Mouse (Mus musculus): ENCODE measurements at regions not wholly inside any gene's neighbourhood (a gene's known extent, or its start where the extent isn't known, plus 50 kb on each side); places are given as distances from the start of the nearest gene placed in this dataset.

DNA sequence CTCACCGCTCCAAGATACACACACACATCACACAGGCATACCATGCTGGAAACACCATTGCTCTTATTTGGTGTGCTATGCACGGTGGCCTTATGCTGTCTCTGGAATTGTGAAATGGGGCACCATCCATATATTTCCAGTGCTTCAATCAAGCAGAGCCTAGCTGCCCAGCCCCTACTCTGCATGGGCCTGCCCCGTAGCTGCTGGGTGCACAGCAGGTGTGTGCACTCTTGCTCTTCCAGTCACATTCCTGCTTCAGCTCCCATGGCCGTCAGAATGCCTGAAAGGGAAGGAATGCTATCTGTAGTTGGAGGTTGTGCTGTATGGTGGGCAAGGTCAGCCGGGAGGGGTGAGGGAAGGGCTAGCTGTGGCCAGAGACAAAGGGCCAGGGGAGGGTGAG is 144.6 kb downstream of the Efnb1 start:
- Histone ChIP-seq H3K9ac (no peak overlapping the region), H3K27me3 (ENCODE audit: insufficient read depth, low read length) (peaks cover 3% of the 10 kb centered on the region; the same call in 1 of the 2 replicates), H3K4me1 (ENCODE audit: insufficient read depth) (no peaks in the 10 kb centered on the region), H3K9me3 (ENCODE audit: low read depth, low read length) (no peaks in the 10 kb centered on the region), H3K4me2 (no peak overlapping the region), H3K36me3 (ENCODE audit: insufficient read depth) (no peaks in the 10 kb centered on the region), H3K27ac (ENCODE audit: low read depth) (no peak overlapping the region), H3K4me3 (ENCODE audit: low read depth, low read length) (no peak overlapping the region)
- 47% methylated on average over 5 of the region's 5 CpGs for WGBS
- ATAC-seq (ENCODE audit: insufficient read depth) = no peak
- no peak for TF ChIP-seq CTCF (IDR thresholded peaks at IDR 0.05; ENCODE audit: low read depth)
- DNase-seq = no peak

DNA sequence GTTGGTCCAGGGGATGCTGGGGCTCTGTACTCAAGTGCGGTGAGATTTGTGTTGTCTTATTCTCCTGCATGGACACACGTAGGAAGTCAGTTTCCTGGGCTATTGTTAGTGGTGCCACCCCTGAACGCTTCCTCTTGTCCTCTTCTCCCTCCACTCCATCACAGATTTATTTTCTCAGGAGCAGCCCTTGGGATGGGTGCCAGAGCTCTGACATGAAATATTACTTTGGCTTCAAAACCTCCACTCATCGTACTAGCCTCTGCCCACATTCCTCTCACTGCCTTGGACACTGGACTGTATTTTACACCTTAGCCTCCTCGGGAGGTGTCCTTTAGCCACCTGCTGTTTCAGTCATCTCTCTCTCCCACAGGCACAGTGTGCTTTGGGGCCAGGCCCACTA is 139.6 kb downstream of the Efnb1 start:
- no peak overlapping the region for H3K9ac ChIP-seq
- peaks cover 3% of the 10 kb centered on the region for H3K27me3 ChIP-seq (ENCODE audit: insufficient read depth, low read length)
- no peaks in the 10 kb centered on the region for H3K9me3 ChIP-seq (ENCODE audit: low read depth, low read length)
- no peak overlapping the region for H3K27ac ChIP-seq (ENCODE audit: low read depth)
- no peaks in the 10 kb centered on the region for H3K36me3 ChIP-seq (ENCODE audit: insufficient read depth)
- no peak overlapping the region for H3K4me3 ChIP-seq (ENCODE audit: low read depth, low read length)
- ATAC-seq (ENCODE audit: insufficient read depth) = no peak
- TF ChIP-seq CTCF (IDR thresholded peaks at IDR 0.05; ENCODE audit: low read depth) = no peak
- WGBS = 58% methylated on average over 5 of the region's 5 CpGs
- DNase-seq = peak; percentile 30
- no peak overlapping the region for H3K4me2 ChIP-seq
- no peaks in the 10 kb centered on the region for H3K4me1 ChIP-seq (ENCODE audit: insufficient read depth)

GRCm38 (mm10) chrX:99271908-99272307 is 136.0 kb downstream of the Efnb1 start:
- Histone ChIP-seq H3K27me3 (ENCODE audit: insufficient read depth, low read length) (no peaks in the 10 kb centered on the region; the same call in 1 of the 2 replicates), H3K4me1 (ENCODE audit: insufficient read depth) (no peaks in the 10 kb centered on the region), H3K4me3 (ENCODE audit: low read depth, low read length) (no peak overlapping the region), H3K36me3 (ENCODE audit: insufficient read depth) (no peaks in the 10 kb centered on the region), H3K27ac (ENCODE audit: low read depth) (no peak overlapping the region), H3K9ac (no peak overlapping the region), H3K9me3 (ENCODE audit: low read depth, low read length) (no peaks in the 10 kb centered on the region), H3K4me2 (no peak overlapping the region)
- no peak for TF ChIP-seq CTCF (IDR thresholded peaks at IDR 0.05; ENCODE audit: low read depth)
- DNase-seq (peak; percentile 21), ATAC-seq (ENCODE audit: insufficient read depth) (no peak)
- 61% methylated on average over 3 of the region's 3 CpGs for WGBS

DNA sequence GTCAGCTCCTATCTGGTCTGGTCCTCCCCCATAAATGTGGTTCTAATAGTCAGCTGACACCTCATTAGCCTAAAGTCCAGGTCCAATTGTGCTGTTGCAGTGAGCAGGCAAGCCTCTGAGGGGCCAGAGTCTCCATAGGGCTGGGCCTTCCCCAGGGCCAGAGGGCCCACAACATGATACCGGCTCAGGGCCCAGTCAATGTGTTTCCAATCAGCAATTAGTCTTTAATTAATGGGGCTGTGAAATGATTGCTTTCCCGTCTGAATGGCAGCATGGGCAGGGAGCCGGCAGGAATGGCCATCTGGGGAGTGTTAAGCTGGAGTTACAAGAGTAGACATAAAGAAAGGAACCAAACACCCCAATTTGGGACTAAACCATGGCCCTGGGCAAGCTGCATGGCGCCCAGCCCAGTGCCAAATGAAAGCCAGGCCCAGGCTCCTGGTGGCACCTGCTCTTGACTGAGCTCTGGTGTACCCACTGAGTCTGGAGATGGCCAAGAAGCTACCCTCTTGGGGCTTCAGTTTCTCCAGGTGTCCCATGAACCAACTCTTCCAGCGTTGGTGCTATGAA is 113.2 kb downstream of the Efnb1 start:
- WGBS = 70% methylated on average over 5 of the region's 5 CpGs
- DNase-seq (no peak), ATAC-seq (ENCODE audit: insufficient read depth) (no peak)
- Histone ChIP-seq H3K27ac (ENCODE audit: low read depth) (no peak overlapping the region), H3K27me3 (ENCODE audit: insufficient read depth, low read length) (no peaks in the 10 kb centered on the region), H3K9ac (no peak overlapping the region), H3K9me3 (ENCODE audit: low read depth, low read length) (no peaks in the 10 kb centered on the region), H3K4me3 (ENCODE audit: low read depth, low read length) (no peak overlapping the region), H3K36me3 (ENCODE audit: insufficient read depth) (no peaks in the 10 kb centered on the region), H3K4me1 (ENCODE audit: insufficient read depth) (no peaks in the 10 kb centered on the region), H3K4me2 (no peak overlapping the region)
- no peak for TF ChIP-seq CTCF (IDR thresholded peaks at IDR 0.05; ENCODE audit: low read depth)

DNA sequence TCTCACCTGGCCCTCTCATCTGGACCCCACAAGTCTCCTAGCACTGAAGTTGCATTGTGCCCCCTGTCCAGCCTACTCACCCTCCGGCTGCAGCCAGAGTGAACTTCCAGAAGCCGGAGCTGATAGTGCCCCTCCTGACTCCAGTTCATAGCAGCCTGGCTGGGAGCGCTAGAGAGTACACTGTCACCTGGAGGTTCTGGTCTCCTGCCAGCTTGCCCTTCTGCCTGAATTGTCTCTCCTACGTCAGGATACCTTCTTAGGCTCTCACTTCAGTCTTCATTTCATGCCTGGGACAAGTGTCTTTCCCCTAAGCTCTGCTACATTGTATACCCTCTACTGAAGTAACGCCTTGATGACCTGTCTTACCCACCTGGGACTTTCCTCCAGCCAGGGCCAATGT is 112.3 kb downstream of the Efnb1 start:
- no peak overlapping the region for H3K4me2 ChIP-seq
- H3K9me3 ChIP-seq (ENCODE audit: low read depth, low read length) = no peaks in the 10 kb centered on the region
- H3K27me3 ChIP-seq (ENCODE audit: insufficient read depth, low read length) = no peaks in the 10 kb centered on the region
- WGBS = 68% methylated on average over 5 of the region's 5 CpGs
- DNase-seq (no peak), ATAC-seq (ENCODE audit: insufficient read depth) (no peak)
- no peaks in the 10 kb centered on the region for H3K36me3 ChIP-seq (ENCODE audit: insufficient read depth)
- no peak overlapping the region for H3K4me3 ChIP-seq (ENCODE audit: low read depth, low read length)
- H3K9ac ChIP-seq = no peak overlapping the region
- TF ChIP-seq CTCF (IDR thresholded peaks at IDR 0.05; ENCODE audit: low read depth) = no peak
- no peaks in the 10 kb centered on the region for H3K4me1 ChIP-seq (ENCODE audit: insufficient read depth)
- no peak overlapping the region for H3K27ac ChIP-seq (ENCODE audit: low read depth)

DNA sequence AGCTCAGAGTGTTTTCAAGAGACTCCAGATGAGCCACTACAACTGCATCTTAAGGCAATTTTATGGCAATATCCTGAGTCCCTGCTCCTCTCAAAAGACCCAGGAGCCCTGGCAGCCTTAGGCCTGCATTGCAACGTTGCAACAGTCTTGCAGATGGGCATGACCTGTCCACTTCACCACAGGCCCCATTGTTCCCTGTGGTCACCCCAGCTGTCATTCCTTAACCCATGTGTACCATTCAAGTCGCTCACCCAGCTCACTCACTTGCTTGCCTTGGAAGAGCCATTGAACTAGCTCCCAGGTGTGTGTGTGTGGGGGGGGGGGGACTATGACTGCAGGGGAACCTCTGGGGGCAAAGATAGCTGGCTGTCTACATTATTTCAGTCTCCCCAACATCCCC is 110.8 kb downstream of the Efnb1 start:
- DNase-seq (no peak), ATAC-seq (ENCODE audit: insufficient read depth) (no peak)
- Histone ChIP-seq H3K4me1 (ENCODE audit: insufficient read depth) (no peaks in the 10 kb centered on the region), H3K9me3 (ENCODE audit: low read depth, low read length) (no peaks in the 10 kb centered on the region), H3K27me3 (ENCODE audit: insufficient read depth, low read length) (no peaks in the 10 kb centered on the region), H3K36me3 (ENCODE audit: insufficient read depth) (no peaks in the 10 kb centered on the region), H3K9ac (no peak overlapping the region), H3K4me2 (no peak overlapping the region), H3K27ac (ENCODE audit: low read depth) (no peak overlapping the region), H3K4me3 (ENCODE audit: low read depth, low read length) (no peak overlapping the region)
- TF ChIP-seq CTCF (IDR thresholded peaks at IDR 0.05; ENCODE audit: low read depth) = no peak
- 55% methylated on average over 2 of the region's 2 CpGs for WGBS

GRCm38 (mm10) chrX:99246051-99246450 is 110.1 kb downstream of the Efnb1 start:
- Histone ChIP-seq H3K4me2 (no peak overlapping the region), H3K36me3 (ENCODE audit: insufficient read depth) (no peaks in the 10 kb centered on the region), H3K9me3 (ENCODE audit: low read depth, low read length) (no peaks in the 10 kb centered on the region), H3K9ac (no peak overlapping the region), H3K27ac (ENCODE audit: low read depth) (no peak overlapping the region), H3K4me3 (ENCODE audit: low read depth, low read length) (no peak overlapping the region), H3K4me1 (ENCODE audit: insufficient read depth) (no peaks in the 10 kb centered on the region), H3K27me3 (ENCODE audit: insufficient read depth, low read length) (no peaks in the 10 kb centered on the region)
- WGBS = 84% methylated on average over 8 of the region's 8 CpGs
- ATAC-seq (ENCODE audit: insufficient read depth) (no peak), DNase-seq (no peak)
- no peak for TF ChIP-seq CTCF (IDR thresholded peaks at IDR 0.05; ENCODE audit: low read depth)

DNA sequence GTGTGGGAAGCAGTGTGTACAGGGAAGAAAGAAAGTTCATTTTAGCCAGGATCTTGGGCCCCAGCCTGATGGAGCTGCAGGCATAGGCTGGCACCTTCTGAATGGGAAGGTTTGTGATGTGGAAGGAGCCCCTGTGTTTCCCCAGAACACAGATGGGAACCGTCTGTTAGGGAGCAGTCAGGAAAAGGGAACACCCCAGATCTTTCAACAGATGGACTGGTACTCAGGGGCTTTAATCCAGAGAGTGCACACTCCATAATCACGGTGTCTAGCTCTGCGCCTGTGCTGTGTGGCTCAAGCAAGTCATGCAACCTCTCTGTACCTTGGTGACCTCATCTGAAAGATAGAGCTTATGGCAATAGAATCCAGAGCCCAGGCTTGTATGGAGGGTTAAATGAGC is 109.6 kb downstream of the Efnb1 start:
- DNase-seq (no peak), ATAC-seq (ENCODE audit: insufficient read depth) (no peak)
- no peaks in the 10 kb centered on the region for H3K27me3 ChIP-seq (ENCODE audit: insufficient read depth, low read length)
- H3K36me3 ChIP-seq (ENCODE audit: insufficient read depth) = no peaks in the 10 kb centered on the region
- no peaks in the 10 kb centered on the region for H3K9me3 ChIP-seq (ENCODE audit: low read depth, low read length)
- TF ChIP-seq CTCF (IDR thresholded peaks at IDR 0.05; ENCODE audit: low read depth) = no peak
- H3K27ac ChIP-seq (ENCODE audit: low read depth) = no peak overlapping the region
- no peak overlapping the region for H3K4me3 ChIP-seq (ENCODE audit: low read depth, low read length)
- H3K4me1 ChIP-seq (ENCODE audit: insufficient read depth) = no peaks in the 10 kb centered on the region
- WGBS = 91% methylated on average over 3 of the region's 3 CpGs
- no peak overlapping the region for H3K4me2 ChIP-seq
- H3K9ac ChIP-seq = no peak overlapping the region
